Mouse (Mus musculus): ENCODE data around the gene Sprn. TPM values are rescaled to one million over a fixed set of nuclear protein-coding genes. Genes with fewer than 3 reads are reported as not detected.

Sprn gene
- polyA plus RNA-seq, 1 experiment from 2014 or later: not detected

GRCm38 (mm10) chr7:140187721-140188390 is 33.2 kb upstream of the Sprn start:
- Histone ChIP-seq H3K9me3 (ENCODE audit: control insufficient read depth, low read length) (no peaks in the 10 kb centered on the region), H3K27me3 (replicated peaks; ENCODE audit: control insufficient read depth, insufficient read depth, low read length) (no peaks in the 10 kb centered on the region), H3K36me3 (ENCODE audit: control insufficient read depth, insufficient read depth, low read length) (no peaks in the 10 kb centered on the region), H3K4me2 (no peak overlapping the region), H3K27ac (ENCODE audit: low read depth, low read length) (no peak overlapping the region), H3K9ac (ENCODE audit: low read depth, low read length) (no peak overlapping the region), H3K4me1 (replicated peaks; ENCODE audit: control insufficient read depth, insufficient read depth, low read length) (no peaks in the 10 kb centered on the region), H3K4me3 (ENCODE audit: low read depth, low read length) (no peak overlapping the region)
- DNase-seq (ENCODE audit: low spot score) (no peak), ATAC-seq (replicated peaks; ENCODE audit: low FRiP score) (no peak)
- 78% methylated on average over 7 of the region's 7 CpGs for WGBS

- DNase-seq (ENCODE audit: low spot score) (no peak), ATAC-seq (replicated peaks; ENCODE audit: low FRiP score) (0 out of 2 replicates have a peak, but pooled peaks have one; percentile 25)
- no peaks in the 10 kb centered on the region for H3K27me3 ChIP-seq (replicated peaks; ENCODE audit: control insufficient read depth, insufficient read depth, low read length)
- H3K9me3 ChIP-seq (ENCODE audit: control insufficient read depth, low read length): no peaks in the 10 kb centered on the region
- no peak overlapping the region for H3K4me3 ChIP-seq (ENCODE audit: low read depth, low read length)
- H3K9ac ChIP-seq (ENCODE audit: low read depth, low read length): no peak overlapping the region
- no peak overlapping the region for H3K27ac ChIP-seq (ENCODE audit: low read depth, low read length)
- WGBS: 64% methylated on average over 18 of the region's 18 CpGs
- H3K4me2 ChIP-seq: no peak overlapping the region
- H3K36me3 ChIP-seq (ENCODE audit: control insufficient read depth, insufficient read depth, low read length): no peaks in the 10 kb centered on the region
- H3K4me1 ChIP-seq (replicated peaks; ENCODE audit: control insufficient read depth, insufficient read depth, low read length): no peaks in the 10 kb centered on the region
These were observed 32.3 kb upstream of the Sprn start for GRCm38 (mm10) chr7:140186646-140187620.

GRCm38 (mm10) chr7:140184206-140184605 is 29.5 kb upstream of the Sprn start:
- no peak overlapping the region for H3K27ac ChIP-seq (ENCODE audit: low read depth, low read length)

DNA sequence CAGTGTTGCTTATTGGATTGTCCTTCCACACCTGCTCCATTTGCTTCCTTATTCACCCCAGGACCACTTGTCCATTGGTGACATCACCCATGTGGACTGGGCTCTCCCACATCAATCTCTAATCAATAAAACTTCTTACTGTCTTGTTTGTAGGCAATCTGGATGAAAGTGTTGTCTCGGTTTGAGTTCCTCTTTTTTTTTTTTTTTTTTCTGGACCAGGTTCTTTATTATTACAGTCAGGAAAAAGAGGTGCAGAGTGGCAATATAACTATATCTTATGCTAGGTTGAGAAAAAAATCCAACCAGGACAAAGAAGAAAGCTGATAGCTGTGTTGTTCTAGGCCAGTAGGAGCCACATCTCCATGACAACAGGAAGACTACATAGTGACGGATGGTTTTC is 26.0 kb upstream of the Sprn start:
- no peaks in the 10 kb centered on the region for H3K4me1 ChIP-seq (replicated peaks; ENCODE audit: control insufficient read depth, insufficient read depth, low read length)
- no peak overlapping the region for H3K9ac ChIP-seq (ENCODE audit: low read depth, low read length)
- DNase-seq (ENCODE audit: low spot score): no peak
- H3K36me3 ChIP-seq (ENCODE audit: control insufficient read depth, insufficient read depth, low read length): no peaks in the 10 kb centered on the region
- WGBS: 83% methylated on average over 2 of the region's 2 CpGs
- no peak overlapping the region for H3K27ac ChIP-seq (ENCODE audit: low read depth, low read length)
- H3K27me3 ChIP-seq (replicated peaks; ENCODE audit: control insufficient read depth, insufficient read depth, low read length): no peaks in the 10 kb centered on the region
- no peaks in the 10 kb centered on the region for H3K9me3 ChIP-seq (ENCODE audit: control insufficient read depth, low read length)
- no peak overlapping the region for H3K4me2 ChIP-seq
- H3K4me3 ChIP-seq (ENCODE audit: low read depth, low read length): no peak overlapping the region
- ATAC-seq (replicated peaks; ENCODE audit: low FRiP score): no peak

More at GRCm38 (mm10) chr7:140184206-140184605, 29.5 kb upstream of the Sprn start:
- Histone ChIP-seq H3K36me3 (ENCODE audit: control insufficient read depth, insufficient read depth, low read length) (no peaks in the 10 kb centered on the region), H3K27me3 (replicated peaks; ENCODE audit: control insufficient read depth, insufficient read depth, low read length) (no peaks in the 10 kb centered on the region), H3K4me1 (replicated peaks; ENCODE audit: control insufficient read depth, insufficient read depth, low read length) (no peaks in the 10 kb centered on the region), H3K9me3 (ENCODE audit: control insufficient read depth, low read length) (no peaks in the 10 kb centered on the region), H3K9ac (ENCODE audit: low read depth, low read length) (no peak overlapping the region), H3K4me3 (ENCODE audit: low read depth, low read length) (no peak overlapping the region), H3K4me2 (no peak overlapping the region)
- no peak for ATAC-seq (replicated peaks; ENCODE audit: low FRiP score)
- WGBS: 82% methylated on average over 4 of the region's 4 CpGs
- DNase-seq (ENCODE audit: low spot score): no peak

DNA sequence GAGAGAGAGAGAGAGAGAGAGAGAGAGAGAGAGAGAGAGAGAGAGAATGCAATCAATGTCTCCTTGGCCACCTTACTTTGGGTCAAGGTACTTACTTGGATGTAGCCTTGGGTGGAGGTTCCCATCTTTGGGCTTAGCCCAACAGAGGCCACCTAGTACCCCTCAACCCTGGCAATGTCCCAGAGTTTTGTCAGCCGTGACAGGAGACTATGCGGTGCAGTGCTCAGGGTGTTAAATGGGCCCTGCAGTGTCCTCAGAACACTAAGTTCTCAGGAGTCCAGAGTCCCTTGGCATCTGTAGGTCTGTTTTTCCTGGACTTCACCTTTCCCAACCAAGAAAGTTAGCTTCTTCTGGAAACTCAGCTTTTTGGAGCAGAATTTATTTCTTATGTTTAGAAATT is 24.5 kb upstream of the Sprn start:
- DNase-seq (ENCODE audit: low spot score) (no peak), ATAC-seq (replicated peaks; ENCODE audit: low FRiP score) (no peak)
- WGBS: 85% methylated on average over 2 of the region's 2 CpGs
- Histone ChIP-seq H3K27ac (ENCODE audit: low read depth, low read length) (no peak overlapping the region), H3K4me1 (replicated peaks; ENCODE audit: control insufficient read depth, insufficient read depth, low read length) (no peaks in the 10 kb centered on the region), H3K36me3 (ENCODE audit: control insufficient read depth, insufficient read depth, low read length) (no peaks in the 10 kb centered on the region), H3K9me3 (ENCODE audit: control insufficient read depth, low read length) (no peaks in the 10 kb centered on the region), H3K4me2 (no peak overlapping the region), H3K27me3 (replicated peaks; ENCODE audit: control insufficient read depth, insufficient read depth, low read length) (no peaks in the 10 kb centered on the region), H3K4me3 (ENCODE audit: low read depth, low read length) (no peak overlapping the region), H3K9ac (ENCODE audit: low read depth, low read length) (no peak overlapping the region)

- Histone ChIP-seq H3K27me3 (replicated peaks; ENCODE audit: control insufficient read depth, insufficient read depth, low read length) (no peaks in the 10 kb centered on the region), H3K27ac (ENCODE audit: low read depth, low read length) (no peak within 1 kb of the TSS), H3K4me3 (ENCODE audit: low read depth, low read length) (no peak within 1 kb of the TSS), H3K4me2 (no peak within 1 kb of the TSS), H3K9ac (ENCODE audit: low read depth, low read length) (no peak within 1 kb of the TSS), H3K9me3 (ENCODE audit: control insufficient read depth, low read length) (no peaks in the 10 kb centered on the region), H3K4me1 (replicated peaks; ENCODE audit: control insufficient read depth, insufficient read depth, low read length) (no peaks in the 10 kb centered on the region), H3K36me3 (ENCODE audit: control insufficient read depth, insufficient read depth, low read length) (no peaks in the 10 kb centered on the region)
- no peak for ATAC-seq (replicated peaks; ENCODE audit: low FRiP score)
- no peak for DNase-seq (ENCODE audit: low spot score)
- WGBS: 59% methylated on average over 1 of the region's 1 CpGs
These were observed 18.3 kb upstream of the Sprn start, which contains the start of gene Olfr523 for GRCm38 (mm10) chr7:140172936-140173335. Gene Olfr523 (plus strand): TSS chr7:140173217.

DNA sequence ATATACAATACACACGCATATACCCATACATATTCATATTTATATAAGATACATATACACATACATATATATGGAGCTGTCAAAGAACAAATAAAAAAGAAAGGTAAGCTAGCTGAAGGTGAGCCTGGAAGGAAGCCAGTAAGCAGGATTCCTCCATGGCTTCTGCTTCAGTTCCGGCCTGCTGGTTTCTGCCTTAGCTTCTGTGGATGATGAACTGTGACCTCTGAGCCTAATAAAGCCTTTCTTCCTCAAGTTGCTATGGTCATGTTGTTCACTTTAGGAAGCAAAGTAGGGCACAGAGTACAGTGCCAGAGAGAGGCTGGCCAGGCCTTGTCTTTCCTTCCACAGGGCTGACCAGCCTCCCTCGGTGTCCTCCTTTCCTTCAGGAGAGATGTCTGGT is 16.2 kb upstream of the Sprn start:
- Histone ChIP-seq H3K27ac (ENCODE audit: low read depth, low read length) (no peak overlapping the region), H3K27me3 (replicated peaks; ENCODE audit: control insufficient read depth, insufficient read depth, low read length) (no peaks in the 10 kb centered on the region), H3K9me3 (ENCODE audit: control insufficient read depth, low read length) (no peaks in the 10 kb centered on the region), H3K4me2 (no peak overlapping the region), H3K9ac (ENCODE audit: low read depth, low read length) (no peak overlapping the region), H3K36me3 (ENCODE audit: control insufficient read depth, insufficient read depth, low read length) (no peaks in the 10 kb centered on the region), H3K4me3 (ENCODE audit: low read depth, low read length) (no peak overlapping the region), H3K4me1 (replicated peaks; ENCODE audit: control insufficient read depth, insufficient read depth, low read length) (no peaks in the 10 kb centered on the region)
- no peak for DNase-seq (ENCODE audit: low spot score)
- ATAC-seq (replicated peaks; ENCODE audit: low FRiP score): no peak
- WGBS: 91% methylated on average over 3 of the region's 3 CpGs

DNA sequence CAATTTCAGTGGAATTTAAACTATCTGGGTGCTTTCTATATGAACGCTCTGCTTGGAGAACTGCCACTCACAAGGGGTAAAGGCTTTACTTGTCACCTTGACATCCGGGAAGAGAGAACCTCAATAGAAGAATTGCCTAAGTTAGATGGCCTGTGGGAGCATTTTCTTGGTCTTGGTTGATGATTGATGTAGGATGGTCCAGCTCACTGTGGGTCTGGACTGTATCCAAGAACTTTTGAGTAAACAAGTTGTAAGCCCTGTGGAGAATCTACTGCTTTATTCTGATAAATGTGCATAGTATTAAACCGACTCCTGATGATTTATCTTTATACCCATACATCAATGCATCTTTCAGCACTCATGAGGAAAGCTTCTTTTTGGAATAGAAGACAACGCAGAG is 14.7 kb upstream of the Sprn start:
- ATAC-seq (replicated peaks; ENCODE audit: low FRiP score): no peak
- Histone ChIP-seq H3K27me3 (replicated peaks; ENCODE audit: control insufficient read depth, insufficient read depth, low read length) (no peaks in the 10 kb centered on the region), H3K36me3 (ENCODE audit: control insufficient read depth, insufficient read depth, low read length) (no peaks in the 10 kb centered on the region), H3K27ac (ENCODE audit: low read depth, low read length) (no peak overlapping the region), H3K9ac (ENCODE audit: low read depth, low read length) (no peak overlapping the region), H3K4me1 (replicated peaks; ENCODE audit: control insufficient read depth, insufficient read depth, low read length) (no peaks in the 10 kb centered on the region), H3K9me3 (ENCODE audit: control insufficient read depth, low read length) (no peaks in the 10 kb centered on the region), H3K4me3 (ENCODE audit: low read depth, low read length) (no peak overlapping the region), H3K4me2 (no peak overlapping the region)
- no peak for DNase-seq (ENCODE audit: low spot score)
- whole genome bisulfite sequencing: 69% methylated on average over 4 of the region's 4 CpGs
